In genomic region chr13:69641017-69641416, GRCm38 (mm10) we compare ENCODE assay signal across 24 mouse cellular contexts.
"Had no signal": no experiment of that assay in that cellular context is flagged by ENCODE, and none has a peak within 500 bp of the region (broad histone marks: within the 10 kb centered on the region; RNA-seq: fewer than 3 reads in every experiment).

No protein-coding gene starts in this region.

- H3K4me1 ChIP-seq: heart, embryonic 13.5 days; heart, embryonic 15.5 days; hindbrain, embryonic 13.5 days; hindbrain, embryonic 15.5 days; limb, embryonic 13.5 days; limb, embryonic 15.5 days; liver, embryonic 13.5 days had no signal

- H3K4me3 ChIP-seq: gastrocnemius, adult 2 months; heart, embryonic 13.5 days; heart, embryonic 15.5 days; hindbrain, embryonic 13.5 days; hindbrain, embryonic 15.5 days; limb, embryonic 13.5 days; limb, embryonic 15.5 days; liver, embryonic 13.5 days; liver, embryonic 15.5 days had no signal

- H3K4me2 ChIP-seq: heart, embryonic 13.5 days; heart, embryonic 15.5 days; hindbrain, embryonic 13.5 days; hindbrain, embryonic 15.5 days; limb, embryonic 13.5 days; limb, embryonic 15.5 days; liver, embryonic 13.5 days; liver, embryonic 15.5 days had no signal

- H3K9me3 ChIP-seq: heart, embryonic 13.5 days; heart, embryonic 15.5 days; hindbrain, embryonic 13.5 days; hindbrain, embryonic 15.5 days; limb, embryonic 13.5 days; limb, embryonic 15.5 days; liver, embryonic 13.5 days; liver, embryonic 15.5 days had no signal

- H3K27me3 ChIP-seq: heart, embryonic 13.5 days; heart, embryonic 15.5 days; hindbrain, embryonic 13.5 days; hindbrain, embryonic 15.5 days; limb, embryonic 13.5 days; limb, embryonic 15.5 days; liver, embryonic 13.5 days; liver, embryonic 15.5 days had no signal

- H3K27ac ChIP-seq: gastrocnemius, adult 2 months; heart, embryonic 13.5 days; heart, embryonic 15.5 days; hindbrain, embryonic 13.5 days; hindbrain, embryonic 15.5 days; hindbrain, postnatal 0 days; kidney, postnatal 0 days; limb, embryonic 13.5 days; limb, embryonic 15.5 days; liver, embryonic 13.5 days; liver, embryonic 15.5 days had no signal

- H3K9ac ChIP-seq: heart, embryonic 13.5 days; heart, embryonic 15.5 days; hindbrain, embryonic 13.5 days; hindbrain, embryonic 15.5 days; limb, embryonic 13.5 days; limb, embryonic 15.5 days; liver, embryonic 13.5 days; liver, embryonic 15.5 days had no signal

- ATAC-seq: forebrain, embryonic 16.5 days; hindbrain, postnatal 0 days; intestine, embryonic 16.5 days had no signal

- DNase-seq: gastrocnemius, adult 2 months; gastrocnemius, postnatal 10 days; gastrocnemius, postnatal 25 days; heart, adult 18-20 months; heart, postnatal 36 days; kidney, adult 11 months; kidney, adult 8-10 months; kidney, postnatal 14 days; kidney, postnatal 36 days; layer of hippocampus, adult 9-11 months; layer of hippocampus, postnatal 36 days; left cerebral cortex, postnatal 4 days; liver, embryonic 13.5 days had no signal
